Mouse (Mus musculus) urinary bladder, adult 18-20 months (tissue): ENCODE results near the gene Ipo11.
A peak's percentile ranks its signal among the peaks of the same experiment; 100 is the strongest.

ENCODE experiments used
- DNase-seq, 2 experiments: peaks; one replicate each; pipeline ENCODE4 v3.0.0; 2022; ENCODE audit warnings: low spot score in 2 of 2, mixed read lengths in 2 of 2

The Ipo11 gene

DNA sequence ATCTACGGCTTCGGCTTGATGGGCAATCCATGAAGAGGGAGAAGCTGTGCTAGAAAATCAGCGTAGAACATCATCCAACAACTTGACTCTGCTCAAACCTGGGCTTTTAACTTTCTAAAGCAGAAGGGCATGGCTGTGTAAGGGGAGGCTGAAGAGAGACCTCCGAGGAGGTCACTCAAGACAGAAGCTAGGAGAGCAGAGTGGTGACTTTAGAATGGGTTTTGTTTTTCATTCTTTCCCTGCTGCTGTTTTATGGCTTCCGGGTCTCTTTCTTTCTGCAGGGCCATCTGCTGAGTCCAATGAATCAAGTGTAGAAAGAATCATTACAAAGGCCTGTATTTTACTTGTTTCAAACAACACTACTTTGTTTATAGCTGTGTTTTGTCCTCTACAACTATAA is 119.7 kb downstream of the Ipo11 start:
- no peak for DNase-seq

DNA sequence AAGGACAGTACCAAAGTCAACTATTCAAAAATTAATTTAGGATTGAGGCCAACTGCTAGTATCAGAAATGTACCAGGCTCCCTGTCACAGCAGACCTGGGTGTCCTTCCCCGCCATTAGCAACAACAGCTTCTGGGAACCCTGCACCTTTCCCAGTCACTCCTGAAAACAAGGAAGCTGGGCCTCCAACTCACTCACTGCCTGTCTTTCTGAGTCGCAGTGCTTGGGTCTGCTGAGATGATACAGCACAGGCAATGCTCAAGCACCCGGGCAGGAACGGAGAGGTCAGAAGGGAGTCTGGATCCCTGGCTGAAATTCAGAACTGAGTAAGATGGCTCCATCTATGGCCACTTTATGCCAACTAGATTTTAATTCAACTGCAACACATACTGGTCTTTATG is 123.2 kb downstream of the Ipo11 start:
- DNase-seq = no peak

DNA sequence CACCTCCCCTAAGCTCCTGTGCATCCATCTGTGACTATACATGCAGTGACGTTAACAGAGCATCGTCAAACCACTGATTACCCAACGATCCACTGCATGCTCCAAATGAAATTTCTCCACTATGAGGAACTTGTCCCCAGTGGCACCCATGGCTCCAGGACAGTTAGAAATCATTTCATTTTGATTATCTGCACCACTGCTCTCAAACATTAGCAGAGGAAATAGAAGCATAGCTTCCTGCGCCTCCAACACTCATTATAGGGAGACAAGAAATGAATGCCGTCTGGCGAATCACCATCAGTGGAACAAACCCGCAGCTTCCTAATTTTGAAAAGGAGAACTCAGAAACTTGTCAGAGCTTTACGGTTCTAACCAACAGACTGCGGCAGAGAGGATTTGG is 123.7 kb downstream of the Ipo11 start:
- DNase-seq = peak in 1 of 2 experiments; percentile 1

DNA sequence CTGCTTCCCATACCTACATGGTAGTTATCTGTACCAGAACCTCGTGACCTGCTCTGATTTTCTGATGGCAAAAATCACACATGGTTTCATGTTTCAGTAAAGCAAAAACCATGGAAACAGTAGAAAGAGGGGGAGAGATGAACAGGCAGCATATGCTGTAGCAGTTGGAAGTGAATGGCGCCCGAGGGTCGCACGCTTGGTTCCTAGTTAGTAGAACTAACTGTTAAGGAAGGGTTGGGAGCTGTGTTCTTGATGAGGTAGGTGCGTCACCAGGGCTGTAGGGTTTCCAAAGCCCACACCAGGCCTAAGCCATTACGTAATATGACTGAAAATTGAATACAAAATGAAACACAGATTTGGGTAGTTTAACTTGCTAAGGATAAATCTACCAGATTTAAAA is 126.6 kb downstream of the Ipo11 start:
- DNase-seq = no peak

DNA sequence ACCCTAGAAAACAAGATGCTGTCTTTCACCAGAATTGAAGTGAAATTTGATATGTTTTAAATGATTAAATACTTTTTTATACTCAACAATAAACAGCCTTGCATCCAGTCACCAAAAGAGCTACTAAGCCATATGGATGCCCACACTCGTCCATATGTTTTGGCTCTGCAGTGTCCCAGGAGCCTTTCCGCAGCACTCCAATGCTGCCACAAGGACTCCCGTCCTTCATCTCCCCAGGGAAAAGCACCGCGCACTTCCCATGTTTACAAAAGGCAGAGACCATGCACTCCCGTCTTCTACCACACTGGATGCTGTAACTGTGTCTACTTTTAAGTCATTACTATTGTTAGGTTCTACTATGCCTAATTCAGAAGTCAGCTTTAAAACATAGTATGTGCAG is 127.9 kb downstream of the Ipo11 start:
- DNase-seq = no peak

DNA sequence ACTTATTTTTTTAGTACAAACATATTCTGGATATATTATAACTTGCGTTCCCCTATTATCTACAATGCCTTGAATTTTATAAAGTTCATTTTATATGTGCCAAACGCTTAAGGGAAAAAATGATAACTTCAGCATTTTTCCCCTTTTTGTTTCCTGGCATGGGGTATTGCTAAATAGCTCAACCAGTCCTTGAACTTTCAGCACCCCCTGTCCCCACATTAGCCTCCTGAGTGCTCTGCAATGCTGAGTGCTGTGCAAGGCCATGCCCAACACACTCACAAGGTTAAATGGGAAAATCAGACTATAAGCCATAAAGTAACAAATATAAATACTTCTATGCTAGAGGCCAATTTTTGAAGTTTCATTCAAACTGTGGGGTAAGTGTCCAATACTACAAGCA is 128.4 kb downstream of the Ipo11 start:
- no peak for DNase-seq

DNA sequence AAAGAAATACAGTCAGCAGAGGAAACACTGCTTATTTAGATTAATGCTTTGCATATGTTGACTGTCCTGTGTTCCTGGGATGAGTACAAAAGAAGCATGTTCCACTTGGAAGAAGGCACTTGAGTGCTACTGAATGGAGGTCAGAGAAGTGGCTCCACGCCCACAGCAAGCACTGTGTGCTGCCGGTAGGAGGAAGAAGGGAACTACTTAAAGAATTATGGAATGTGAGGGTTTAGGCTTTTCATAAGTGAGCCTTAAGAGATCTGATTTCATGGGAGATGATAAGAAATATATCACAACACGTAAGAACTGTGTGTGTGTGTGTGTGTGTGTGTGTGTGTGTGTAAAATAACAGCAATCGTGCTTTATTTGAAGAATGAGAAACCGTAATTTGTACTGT is 129.5 kb downstream of the Ipo11 start:
- DNase-seq = no peak

DNA sequence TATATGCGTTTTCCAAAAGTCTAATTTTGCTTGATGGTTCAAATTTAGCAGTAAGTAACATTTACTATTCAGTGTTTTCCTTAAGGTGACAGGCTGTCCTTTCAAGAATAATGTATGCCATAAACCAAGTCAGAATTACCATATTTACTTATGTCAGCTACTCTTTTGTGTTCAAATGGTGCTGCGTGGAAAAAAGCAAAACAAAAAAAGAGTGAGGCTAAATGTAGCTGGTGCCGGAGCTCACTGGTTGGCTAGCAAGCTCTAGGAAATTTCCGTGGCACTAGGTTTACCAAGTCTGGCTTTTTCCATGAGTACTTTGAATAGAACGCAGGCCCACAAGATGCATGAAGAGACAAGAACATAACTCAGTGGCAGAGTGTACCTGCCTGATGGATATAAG is 131.6 kb downstream of the Ipo11 start:
- no peak for DNase-seq

DNA sequence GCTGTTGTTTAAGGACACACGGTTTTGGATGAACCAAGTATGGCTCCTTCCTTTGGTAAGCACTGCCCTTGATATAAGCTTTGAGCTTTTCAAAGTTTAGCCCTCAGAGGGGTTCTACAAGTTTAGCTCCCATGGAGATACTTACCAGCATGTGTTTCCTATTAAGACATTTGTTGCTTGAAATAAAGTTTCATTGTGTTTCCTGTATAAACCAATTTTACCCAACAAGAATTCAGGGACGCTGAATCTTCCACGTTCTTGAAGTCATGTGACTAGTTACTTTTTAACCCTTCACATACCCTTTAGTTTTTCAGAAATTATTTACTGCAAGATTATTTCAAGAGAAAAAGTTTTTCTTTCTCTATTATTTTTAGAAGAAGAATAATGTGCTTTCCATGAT is 138.7 kb downstream of the Ipo11 start:
- DNase-seq = no peak

DNA sequence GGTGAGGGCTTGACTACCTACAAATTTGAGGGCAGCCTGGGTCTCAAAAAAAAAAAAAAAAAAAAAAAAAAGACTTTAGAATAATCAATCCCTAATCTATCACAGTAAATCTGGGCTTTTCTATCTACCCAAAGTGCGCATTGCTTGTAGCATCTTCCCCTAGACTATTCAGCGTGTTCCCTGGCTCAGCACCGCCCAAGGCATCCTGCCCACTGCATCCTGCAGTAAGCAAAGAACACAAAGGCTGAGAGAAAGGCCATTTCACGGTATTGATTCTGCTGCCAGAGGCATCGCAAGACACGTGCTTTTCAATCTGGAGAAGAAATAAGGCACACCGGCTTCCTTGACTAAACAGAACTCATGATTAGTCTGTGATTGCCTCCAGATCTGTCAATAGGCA is 147.9 kb downstream of the Ipo11 start:
- DNase-seq = no peak

DNA sequence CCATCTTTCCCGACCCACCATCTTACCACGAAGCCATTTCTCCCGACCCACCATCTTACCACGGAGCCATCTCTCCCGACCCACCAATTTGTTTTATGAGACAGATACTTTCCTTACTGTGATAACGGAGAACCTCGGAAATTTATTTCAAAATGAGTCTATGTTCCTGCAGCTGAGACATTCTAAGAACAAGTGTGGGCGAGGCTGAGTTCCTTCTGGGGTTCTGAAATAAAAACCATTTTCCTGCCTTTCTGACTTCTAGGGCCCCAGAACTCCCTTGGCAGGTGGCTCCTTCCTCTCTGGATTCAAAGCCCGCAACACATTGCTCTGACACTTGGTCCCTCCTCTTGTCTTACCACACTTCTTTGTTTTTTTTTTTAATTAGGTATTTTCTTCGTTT is 168.0 kb downstream of the Ipo11 start:
- DNase-seq = no peak

DNA sequence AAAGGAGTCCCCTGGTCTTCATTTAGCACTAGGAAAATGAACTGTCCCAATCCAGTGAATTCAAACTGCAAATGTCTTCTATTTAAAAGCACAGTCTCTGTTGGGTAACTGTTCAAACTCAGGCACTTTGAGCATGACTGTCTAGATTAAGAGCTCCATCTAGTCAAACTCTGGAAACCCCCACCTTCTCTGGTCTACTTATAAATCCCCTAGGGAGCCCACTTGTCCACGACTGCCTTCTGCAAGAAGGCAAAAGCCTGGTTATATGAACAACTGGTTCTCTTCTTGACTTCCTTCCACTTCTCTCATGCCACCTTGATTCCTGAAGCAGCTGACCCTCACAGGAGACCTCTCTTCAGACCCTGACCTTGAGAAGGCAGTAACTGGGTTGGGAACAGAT is 174.1 kb downstream of the Ipo11 start:
- DNase-seq = no peak

DNA sequence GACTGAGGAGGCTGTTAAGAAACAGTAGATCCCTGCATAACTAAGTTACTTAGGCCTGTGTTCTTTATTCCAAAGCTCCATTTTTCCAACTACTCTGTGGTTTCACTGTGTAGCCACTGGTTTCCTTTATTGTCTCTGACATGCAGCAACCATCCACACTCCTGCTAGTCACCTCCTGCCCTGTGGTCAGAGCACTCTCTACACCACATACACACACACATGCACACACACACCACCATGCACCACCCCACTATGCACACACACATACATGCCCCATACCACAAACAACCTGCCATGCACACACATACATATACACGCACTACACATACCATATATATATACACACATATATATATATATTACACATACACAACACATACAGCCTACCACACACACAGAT is 175.1 kb downstream of the Ipo11 start:
- DNase-seq = no peak

DNA sequence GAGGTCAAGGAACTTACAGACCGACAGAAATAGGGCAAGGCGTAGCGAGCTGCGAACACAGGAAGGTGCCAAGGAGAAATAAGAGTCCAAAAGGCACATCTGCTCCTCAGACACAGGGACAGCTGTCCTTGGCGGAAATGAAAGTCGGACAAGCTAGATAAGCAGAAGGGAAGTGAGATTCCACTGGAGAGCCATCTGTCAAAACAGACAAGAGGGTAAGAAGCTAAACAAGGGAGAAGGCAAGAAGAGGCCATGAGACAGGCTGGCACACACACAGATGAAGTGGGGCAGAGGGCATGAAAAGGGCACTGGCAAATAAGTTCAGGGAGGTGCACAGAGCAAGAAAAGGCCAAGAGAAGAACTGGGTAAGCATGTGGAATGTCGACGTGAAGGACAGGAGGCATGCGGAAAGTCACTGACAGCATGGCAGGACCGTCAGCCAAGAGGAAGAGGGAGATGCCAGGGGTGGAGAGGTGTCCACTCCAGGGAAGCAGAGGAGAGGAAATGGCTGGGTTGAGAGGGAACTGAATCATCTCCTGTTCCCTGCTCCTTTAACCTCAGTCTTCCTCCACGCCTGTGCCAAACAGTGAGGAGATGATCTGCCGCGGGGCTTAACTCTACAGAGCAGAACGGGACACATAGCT is 176.4 kb downstream of the Ipo11 start:
- no peak for DNase-seq

DNA sequence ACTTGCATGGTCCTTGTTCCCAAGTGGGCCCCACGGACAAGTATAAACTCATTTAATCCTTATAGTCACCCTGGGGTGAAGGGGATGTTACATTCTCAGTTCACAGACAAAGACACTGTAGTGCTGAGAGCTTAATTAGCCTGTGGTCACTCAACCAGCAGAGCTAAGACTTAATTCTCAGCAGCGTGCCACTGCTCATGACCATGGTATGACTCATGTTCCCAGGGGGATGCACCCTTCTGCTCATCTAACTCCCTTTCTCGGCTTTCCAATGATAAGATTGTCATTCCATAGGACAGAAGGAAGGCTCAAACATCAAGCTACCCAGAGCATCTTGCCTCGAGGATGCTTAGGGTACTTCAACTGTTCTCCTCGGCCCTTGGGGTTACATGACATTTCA is 180.9 kb downstream of the Ipo11 start:
- DNase-seq = no peak

DNA sequence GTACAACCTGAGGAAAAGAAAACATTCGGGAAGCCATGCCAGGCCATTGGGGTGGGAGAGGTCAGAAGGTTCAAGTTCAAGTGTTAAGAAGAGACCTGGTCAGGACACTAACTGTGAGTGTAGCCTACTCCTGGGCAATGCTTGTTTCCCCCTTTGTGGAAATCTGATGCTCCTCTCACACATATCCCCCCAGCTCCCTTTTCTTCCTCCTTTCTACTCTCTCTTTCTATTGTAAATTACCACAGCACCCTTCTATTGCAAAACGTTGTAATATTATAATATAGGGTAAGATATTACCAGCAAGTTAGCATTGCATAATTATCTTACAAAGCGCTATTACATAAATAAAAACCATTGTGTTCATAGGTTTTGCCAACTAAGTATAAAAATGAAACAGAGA is 182.5 kb downstream of the Ipo11 start:
- DNase-seq = no peak

DNA sequence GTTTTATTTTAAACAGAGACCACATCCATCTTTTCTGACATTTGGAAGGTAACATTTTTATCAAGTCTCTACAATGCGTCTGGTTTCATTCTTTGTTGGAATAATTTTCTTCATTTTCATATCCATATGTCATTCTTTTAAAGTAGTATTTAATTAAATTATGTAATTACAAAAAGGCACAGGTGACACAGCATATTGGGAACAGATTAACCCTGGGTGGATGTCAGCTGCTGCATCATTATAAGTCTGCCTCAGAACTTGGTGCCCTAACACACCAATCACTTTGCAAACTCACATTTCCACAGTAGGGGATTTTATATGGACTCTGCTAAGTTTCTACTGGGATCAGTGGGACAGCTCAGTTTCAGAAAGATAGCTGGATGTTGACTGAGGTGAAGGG is 184.8 kb downstream of the Ipo11 start:
- no peak for DNase-seq

DNA sequence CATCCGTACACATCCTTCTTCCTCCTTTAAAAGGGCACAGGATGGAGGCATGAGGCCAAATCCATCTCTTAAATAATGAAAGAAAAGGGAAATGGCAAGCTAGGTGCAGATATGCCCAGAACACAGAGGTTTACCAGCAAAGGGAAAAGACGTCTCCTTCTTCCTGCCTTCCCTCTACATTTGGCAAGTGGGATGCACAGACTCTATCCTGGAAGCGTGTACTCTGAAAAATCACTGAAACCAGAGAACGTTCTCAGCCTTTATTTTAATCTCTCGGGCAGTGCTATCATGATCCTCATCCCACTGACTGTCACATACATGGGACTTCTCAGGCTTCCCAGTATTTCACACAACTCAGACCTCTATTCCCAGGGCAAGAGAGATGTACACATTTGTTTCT is 189.9 kb downstream of the Ipo11 start:
- DNase-seq = no peak

DNA sequence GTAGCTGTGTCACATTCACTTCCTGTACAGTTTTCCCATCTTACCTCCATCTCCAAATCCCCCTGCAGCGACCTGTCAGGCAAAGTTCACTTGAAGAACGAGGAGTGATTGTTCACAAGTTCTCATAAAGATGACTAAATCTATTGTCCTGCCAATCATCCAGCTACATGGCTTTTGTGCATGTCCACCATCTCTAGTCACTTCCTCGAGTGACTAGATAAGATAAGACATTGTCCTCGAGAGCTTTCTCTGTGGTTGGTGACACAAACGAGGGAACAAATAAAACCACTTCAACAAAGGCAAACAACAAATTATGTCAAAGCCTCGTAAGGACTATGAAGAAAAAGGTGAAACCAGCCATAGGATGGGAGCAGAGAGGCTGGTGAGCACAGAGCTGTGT is 191.6 kb downstream of the Ipo11 start:
- no peak for DNase-seq
